Mouse (Mus musculus) kidney, postnatal 14 days (tissue): ENCODE measurements around the gene Sik1.

ENCODE experiments used
- DNase-seq: peaks from one replicate; pipeline ENCODE4 v3.0.0; 2022; ENCODE audit warnings: mixed read lengths

Gene Sik1

GRCm38 (mm10) chr17:31875326-31875930 is 19.8 kb upstream of the Sik1 start:
- DNase-seq: no peak

- DNase-seq: no peak
Observed at GRCm38 (mm10) chr17:31874691-31875090, 19.1 kb upstream of the Sik1 start.

GRCm38 (mm10) chr17:31873973-31874372 is 18.4 kb upstream of the Sik1 start:
- peak; percentile 70 for DNase-seq

GRCm38 (mm10) chr17:31873185-31873870 is 17.7 kb upstream of the Sik1 start:
- DNase-seq: no peak

GRCm38 (mm10) chr17:31872826-31873165 is 17.2 kb upstream of the Sik1 start:
- DNase-seq: no peak

GRCm38 (mm10) chr17:31871968-31872825 is 16.6 kb upstream of the Sik1 start:
- DNase-seq: no peak

GRCm38 (mm10) chr17:31870931-31871421 is 15.4 kb upstream of the Sik1 start:
- DNase-seq: no peak

GRCm38 (mm10) chr17:31870446-31870845 is 14.8 kb upstream of the Sik1 start:
- DNase-seq: no peak

- no peak for DNase-seq
Observed at GRCm38 (mm10) chr17:31868076-31868475, 12.5 kb upstream of the Sik1 start.

- no peak for DNase-seq
Observed at GRCm38 (mm10) chr17:31867061-31867460, 11.5 kb upstream of the Sik1 start.

GRCm38 (mm10) chr17:31865636-31866035 is 10.0 kb upstream of the Sik1 start:
- no peak for DNase-seq

GRCm38 (mm10) chr17:31864666-31865450 is 9.3 kb upstream of the Sik1 start:
- no peak for DNase-seq

- no peak for DNase-seq
Observed at GRCm38 (mm10) chr17:31863151-31863815, 7.7 kb upstream of the Sik1 start.

GRCm38 (mm10) chr17:31862136-31862535 is 6.5 kb upstream of the Sik1 start:
- no peak for DNase-seq

GRCm38 (mm10) chr17:31861661-31862060 is 6.1 kb upstream of the Sik1 start:
- DNase-seq: no peak

- DNase-seq: no peak
Observed at GRCm38 (mm10) chr17:31860856-31861255, 5.3 kb upstream of the Sik1 start.

GRCm38 (mm10) chr17:31859367-31859766 is 3.8 kb upstream of the Sik1 start:
- DNase-seq: no peak

- DNase-seq: no peak
Observed at GRCm38 (mm10) chr17:31858786-31859185, 3.2 kb upstream of the Sik1 start.

- no peak for DNase-seq
Observed at GRCm38 (mm10) chr17:31857903-31858426, 2.4 kb upstream of the Sik1 start.

- no peak for DNase-seq
Observed at GRCm38 (mm10) chr17:31857251-31857650, 1.6 kb upstream of the Sik1 start.

GRCm38 (mm10) chr17:31856519-31857160 is 1.0 kb upstream of the Sik1 start:
- DNase-seq: peak; percentile 90
